Mouse (Mus musculus): Measurements from ENCODE around the gene Arpc3.

The Arpc3 gene

GRCm38 (mm10) chr5:122391786-122392180 is at the start of gene Arpc3:
Gene Arpc3, plus strand, starts transcription at chr5:122391878.
- peak; percentile 86 to 93 for DNase-seq

DNA sequence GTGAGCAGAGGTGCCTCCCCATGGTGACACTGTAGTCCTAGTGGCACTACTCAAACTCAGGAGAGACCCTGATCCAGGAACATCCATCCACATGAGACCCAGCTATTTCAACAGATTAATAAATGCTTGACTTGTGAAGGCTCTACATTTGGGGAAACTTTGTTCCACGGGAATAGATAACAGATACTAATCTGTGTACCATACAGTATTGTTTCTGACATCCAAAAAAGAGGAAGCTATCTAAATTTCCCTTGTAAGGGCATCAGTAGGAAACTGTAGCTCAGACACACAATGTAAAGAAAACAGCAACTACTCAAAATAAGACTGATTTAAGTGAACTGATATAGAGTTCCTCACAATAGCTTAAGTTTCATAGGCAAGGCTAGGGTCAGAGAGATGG is 48.8 kb upstream of the Arpc3 start:
- no peak for DNase-seq

DNA sequence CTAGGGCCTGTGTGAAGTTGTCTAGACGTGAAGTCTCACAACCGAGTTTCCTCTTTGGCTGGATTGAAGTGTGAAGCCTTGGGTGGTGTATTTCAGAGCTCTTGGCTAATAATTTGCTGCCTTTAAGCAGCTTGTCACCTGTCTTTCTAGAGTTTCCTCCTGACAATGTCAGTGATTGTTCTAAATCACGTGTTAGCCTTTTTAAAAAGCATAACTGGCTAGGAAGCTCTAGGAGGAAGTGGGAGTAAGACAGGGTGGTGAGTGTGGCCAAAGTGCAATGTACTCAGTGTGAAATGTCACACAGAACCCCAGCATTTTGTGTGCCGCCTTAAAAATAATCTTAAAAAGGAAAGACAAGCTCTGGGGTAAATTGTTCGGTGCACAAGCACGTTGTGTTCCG is 47.9 kb upstream of the Arpc3 start:
- no peak for DNase-seq

DNA sequence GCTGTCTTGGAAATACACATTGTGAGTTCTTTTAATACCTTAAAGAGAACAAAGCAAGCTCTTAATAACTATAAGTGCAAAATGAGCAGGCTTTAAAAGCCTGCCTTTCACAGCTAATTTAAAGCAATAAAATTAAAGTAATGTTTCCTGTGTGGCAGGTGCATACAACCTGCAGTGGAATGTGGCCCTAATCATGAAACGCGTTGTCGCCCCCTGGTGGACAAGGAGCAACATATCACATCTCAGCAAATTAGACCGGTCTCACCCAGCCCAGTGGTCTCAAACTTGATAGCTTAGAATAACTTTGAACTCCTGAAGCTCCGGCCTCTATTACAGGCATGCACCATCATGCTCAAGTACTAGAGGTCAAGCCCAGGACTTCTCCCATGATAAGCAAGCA is 47.4 kb upstream of the Arpc3 start:
- peak; percentile 48 to 66 for DNase-seq

GRCm38 (mm10) chr5:122345777-122346176 is 45.9 kb upstream of the Arpc3 start:
- DNase-seq: no peak

- DNase-seq: peak; percentile 96 to 98
These were observed 37.7 kb upstream of the Arpc3 start, which contains the start of the genes Rad9b and Vps29 for GRCm38 (mm10) chr5:122353807-122354491. Gene Rad9b, minus strand, starts transcription at chr5:122354233. Gene Vps29, plus strand, starts transcription at chr5:122354369.

DNA sequence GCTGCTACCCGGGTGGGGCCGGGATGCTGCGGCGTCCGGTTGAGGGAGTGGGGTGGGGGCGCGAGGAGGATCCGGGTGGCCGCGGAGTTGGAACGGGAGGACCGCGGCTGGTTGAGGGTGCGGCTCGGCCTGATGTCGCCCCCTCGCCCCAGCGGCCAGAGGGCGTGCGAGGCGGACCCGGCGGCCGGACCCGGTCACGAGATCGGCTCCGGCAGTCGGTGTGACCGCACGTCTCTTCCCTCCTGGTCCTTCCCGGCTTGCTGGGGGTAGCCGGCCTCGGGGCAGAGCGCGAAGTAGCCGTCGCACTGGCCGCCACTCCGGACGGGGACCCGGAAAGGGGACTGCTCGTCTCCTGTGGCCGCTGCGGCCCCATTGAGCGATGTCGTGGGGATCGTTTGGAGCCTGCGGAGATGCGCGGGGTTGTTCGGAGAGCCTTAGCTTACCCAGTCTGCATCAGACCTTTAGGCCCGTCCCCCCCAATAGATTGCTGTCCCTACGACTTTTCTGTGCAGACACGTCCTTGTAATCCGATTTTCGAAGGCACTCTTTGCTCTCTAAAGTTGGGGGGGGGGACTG is 37.1 kb upstream of the Arpc3 start:
- no peak for DNase-seq

DNA sequence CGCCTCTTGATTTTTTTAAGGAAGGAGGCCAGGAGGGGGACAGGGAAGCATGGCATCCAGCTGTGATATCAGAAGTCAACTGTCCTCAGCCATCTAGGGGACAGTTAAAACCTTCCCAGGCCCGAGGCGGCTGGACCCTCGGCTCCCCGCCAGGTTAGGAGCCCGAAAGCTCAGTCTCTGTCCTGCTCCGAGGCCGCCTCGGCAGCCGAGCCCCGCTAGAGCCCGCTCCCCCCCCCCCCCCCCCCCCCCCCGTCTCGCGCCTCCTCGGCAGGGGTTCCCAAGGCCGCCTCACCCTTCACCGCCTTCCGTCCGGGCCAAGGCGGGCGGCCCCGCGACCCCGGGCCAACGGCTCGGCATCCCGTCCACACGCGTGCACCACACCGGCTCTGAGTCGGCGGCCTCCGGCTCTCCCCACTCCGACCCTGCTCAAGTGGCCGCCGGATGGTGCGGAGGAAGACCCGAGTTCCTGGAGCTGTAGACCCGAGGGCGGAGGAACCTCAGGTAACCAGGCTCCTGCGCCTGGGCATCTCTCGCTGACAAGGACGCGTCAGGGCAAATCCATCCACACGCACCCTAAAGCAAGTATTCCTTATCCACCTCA is 20.0 kb upstream of the Arpc3 start, which contains the start of gene Gpn3:
Gene Gpn3 (plus strand): TSS at position 286 of the 601 bp plus-strand sequence.
- DNase-seq: no peak

- DNase-seq: peak; percentile 98 to 99
These were observed 19.4 kb upstream of the Arpc3 start, which contains the start of gene Fam216a for GRCm38 (mm10) chr5:122372192-122372769. Gene Fam216a, minus strand, starts transcription at chr5:122372364.

- DNase-seq: no peak
These were observed 18.8 kb upstream of the Arpc3 start for GRCm38 (mm10) chr5:122372878-122373277.

DNA sequence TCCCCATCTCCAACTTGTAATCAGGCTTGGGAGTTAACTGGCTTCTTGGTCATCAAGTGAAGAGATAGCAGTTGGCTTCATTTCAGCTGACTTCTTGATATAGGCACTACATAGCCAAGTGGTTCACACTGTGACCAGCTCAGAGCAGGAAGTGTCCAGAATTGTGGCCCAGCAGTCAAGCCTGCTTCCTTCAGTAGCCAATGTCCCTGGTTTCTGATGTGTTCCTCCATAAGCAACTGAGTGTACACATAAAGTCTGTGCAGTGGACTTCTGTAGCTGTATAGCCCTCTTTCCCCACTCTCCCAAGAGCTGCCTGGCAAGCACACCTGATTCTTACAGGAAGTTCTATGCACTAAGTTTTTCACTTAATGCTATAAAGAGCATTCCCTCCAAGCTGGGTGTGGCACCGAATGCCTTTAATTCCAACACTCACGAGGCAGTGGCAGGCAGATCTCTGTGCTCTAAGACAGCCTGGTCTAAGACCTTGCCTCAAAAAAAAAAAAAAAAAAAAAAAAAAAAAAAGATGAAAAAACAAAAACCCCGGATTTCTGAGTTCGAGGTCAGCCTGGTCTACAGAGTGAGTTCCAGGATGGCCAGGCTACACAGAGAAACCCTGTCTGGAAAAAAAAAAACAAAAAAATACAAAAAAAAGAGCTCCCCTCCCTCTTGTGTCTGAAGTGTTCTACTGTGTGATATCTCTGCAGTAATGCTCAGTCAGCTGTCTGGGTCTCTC is 14.4 kb upstream of the Arpc3 start:
- no peak for DNase-seq

- DNase-seq: no peak
These were observed 13.5 kb upstream of the Arpc3 start for GRCm38 (mm10) chr5:122378171-122378570.

DNA sequence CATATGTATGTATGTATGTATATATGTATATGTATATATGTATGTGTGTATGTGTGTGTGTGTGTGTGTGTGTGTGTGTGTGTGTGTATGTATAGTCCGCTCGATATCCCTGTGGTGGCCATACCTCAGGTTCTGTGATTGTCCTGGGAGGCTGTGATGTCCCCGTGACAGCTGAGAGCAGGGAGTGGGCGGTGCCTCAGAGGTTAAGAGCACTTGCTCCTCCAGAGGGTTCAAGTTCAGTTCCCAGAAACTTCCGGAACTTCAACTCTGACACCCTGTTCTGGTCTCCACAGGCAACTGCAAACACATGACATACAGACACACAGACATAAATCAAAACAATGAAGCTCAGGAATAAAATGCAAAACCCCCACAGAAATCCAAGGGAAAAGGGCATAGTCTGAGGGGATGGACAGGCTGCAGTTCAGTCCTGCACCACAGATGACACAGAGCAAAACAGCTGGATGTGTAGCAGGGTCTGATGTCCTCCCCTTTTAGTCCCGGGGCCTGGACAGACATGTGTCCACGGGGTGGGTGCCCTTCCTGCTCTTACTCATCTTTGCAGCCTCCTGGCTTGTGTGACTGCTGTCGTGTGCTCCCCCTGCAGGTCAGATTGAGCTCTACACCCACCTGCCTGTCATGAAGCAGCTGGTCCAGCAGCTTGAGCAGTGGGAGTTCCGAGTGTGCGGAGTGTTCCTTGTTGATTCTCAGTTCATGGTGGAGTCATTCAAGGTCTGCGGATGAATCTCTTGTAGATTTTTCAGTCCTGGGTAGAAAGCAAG is 12.1 kb upstream of the Arpc3 start:
- peak; percentile 51 to 79 for DNase-seq

DNA sequence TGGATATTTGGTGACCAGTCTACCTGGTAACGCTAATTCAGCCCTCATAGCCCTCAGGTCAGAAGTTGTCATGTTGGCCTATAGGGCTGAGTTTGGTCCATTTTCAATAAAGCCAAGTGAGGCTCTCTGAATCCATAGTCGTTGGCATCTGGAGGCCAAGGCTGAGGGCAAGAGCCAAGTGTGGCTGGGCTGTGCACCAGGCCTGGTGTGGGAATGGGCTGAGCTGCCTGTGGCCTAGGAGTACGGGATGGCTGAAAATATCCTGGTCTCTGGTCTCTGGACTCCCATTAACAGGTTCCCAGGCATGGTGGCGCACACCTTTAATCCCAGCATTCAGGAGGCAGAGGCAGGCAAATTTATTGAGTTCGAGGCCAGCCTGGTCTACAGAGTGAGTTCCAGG is 1.7 kb upstream of the Arpc3 start:
- no peak for DNase-seq

GRCm38 (mm10) chr5:122390671-122391070 is 1.0 kb upstream of the Arpc3 start:
- DNase-seq: no peak

- DNase-seq: no peak
These were observed 396 bp upstream of the Arpc3 start for GRCm38 (mm10) chr5:122391178-122391785.

GRCm38 (mm10) chr5:122392227-122393004 is 738 bp downstream of the Arpc3 start:
- DNase-seq: no peak

- DNase-seq: peak; percentile 67 to 87
These were observed 2.2 kb downstream of the Arpc3 start for GRCm38 (mm10) chr5:122393887-122394286.

DNA sequence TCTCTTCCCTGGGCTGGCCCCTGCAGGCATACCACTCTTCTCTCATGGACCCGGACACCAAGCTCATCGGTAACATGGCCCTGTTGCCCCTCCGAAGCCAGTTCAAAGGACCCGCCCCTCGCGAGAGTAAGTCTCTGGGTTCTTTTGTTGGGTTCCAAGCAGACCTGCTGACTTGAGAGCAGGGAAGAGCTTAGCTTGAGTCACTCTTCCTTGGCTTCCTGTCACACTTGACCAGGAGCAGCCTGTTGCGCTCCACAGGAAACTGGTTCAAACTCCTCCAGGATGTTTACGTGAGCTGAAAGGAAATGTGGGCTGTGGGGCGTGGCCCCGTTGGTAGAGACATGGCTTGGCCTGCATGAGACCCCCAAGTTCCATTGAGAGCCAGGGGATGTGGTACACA is 5.1 kb downstream of the Arpc3 start:
- peak; percentile 64 to 68 for DNase-seq

GRCm38 (mm10) chr5:122397495-122397894 is 5.8 kb downstream of the Arpc3 start:
- no peak for DNase-seq

DNA sequence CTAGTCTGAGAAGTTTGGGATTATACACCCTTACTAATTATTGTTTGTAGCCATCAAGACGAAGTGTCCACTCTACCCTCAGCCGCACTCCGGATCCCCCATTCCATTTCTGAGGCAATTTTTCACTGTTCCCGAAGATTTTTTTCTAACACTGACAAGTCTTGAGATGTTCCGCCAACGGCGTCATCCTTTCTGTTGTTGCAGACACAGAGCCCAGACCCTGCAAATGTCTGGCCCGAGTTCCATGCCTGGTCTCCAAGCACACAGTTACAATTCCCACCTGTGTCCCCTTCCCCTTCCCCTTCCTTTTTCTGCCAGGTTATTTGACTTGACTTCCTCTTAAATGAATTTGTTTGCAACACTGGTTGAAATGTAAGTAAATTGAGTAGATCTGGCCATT is 8.2 kb downstream of the Arpc3 start:
- DNase-seq: no peak
